Mouse (Mus musculus) thymus, postnatal 14 days (tissue): Measurements from ENCODE around the gene Efna4.

Experiments
- DNase-seq: peaks from one replicate; pipeline ENCODE4 v3.0.0; 2021

Efna4 gene

GRCm38 (mm10) chr3:89361675-89362074, 23.8 kb upstream of the Efna4 start, which contains the start of gene Dcst2:
TSS of gene Dcst2 (plus strand) at chr3:89361975.
- DNase-seq, result no peak

GRCm38 (mm10) chr3:89360237-89360636, 22.4 kb upstream of the Efna4 start:
- no peak for DNase-seq

- DNase-seq, result no peak
Measured at GRCm38 (mm10) chr3:89359630-89360029, 21.8 kb upstream of the Efna4 start.

GRCm38 (mm10) chr3:89356029-89356428, 18.2 kb upstream of the Efna4 start:
- no peak for DNase-seq

GRCm38 (mm10) chr3:89355512-89355902, 17.7 kb upstream of the Efna4 start:
- no peak for DNase-seq

- DNase-seq, result peak; percentile 85
Measured at GRCm38 (mm10) chr3:89354816-89355511, 17.1 kb upstream of the Efna4 start.

- DNase-seq, result no peak
Measured at GRCm38 (mm10) chr3:89351271-89351670, 13.4 kb upstream of the Efna4 start.

GRCm38 (mm10) chr3:89349869-89350501, 12.2 kb upstream of the Efna4 start, which contains the start of gene Adam15:
TSS of gene Adam15 (minus strand) at chr3:89349996.
- DNase-seq, result peak; percentile 89

- DNase-seq, result peak; percentile 14
Measured at GRCm38 (mm10) chr3:89348911-89349868, 11.4 kb upstream of the Efna4 start.

- no peak for DNase-seq
Measured at GRCm38 (mm10) chr3:89347916-89348315, 10.1 kb upstream of the Efna4 start.

- DNase-seq, result no peak
Measured at GRCm38 (mm10) chr3:89346815-89347540, 9.2 kb upstream of the Efna4 start.

GRCm38 (mm10) chr3:89343279-89343678, 5.5 kb upstream of the Efna4 start:
- no peak for DNase-seq

GRCm38 (mm10) chr3:89341794-89342193, 4.0 kb upstream of the Efna4 start:
- DNase-seq, result no peak

GRCm38 (mm10) chr3:89340465-89340864, 2.6 kb upstream of the Efna4 start:
- DNase-seq, result peak; percentile 80

- peak; percentile 71 for DNase-seq
Measured at GRCm38 (mm10) chr3:89339416-89339815, 1.6 kb upstream of the Efna4 start.

GRCm38 (mm10) chr3:89337062-89337720, 637 bp downstream of the Efna4 start:
- no peak for DNase-seq

- DNase-seq, result no peak
Measured at GRCm38 (mm10) chr3:89336529-89336928, 1.3 kb downstream of the Efna4 start.

- DNase-seq, result no peak
Measured at GRCm38 (mm10) chr3:89333053-89333452, 4.8 kb downstream of the Efna4 start.

- DNase-seq, result no peak
Measured at GRCm38 (mm10) chr3:89332476-89332875, 5.4 kb downstream of the Efna4 start.

GRCm38 (mm10) chr3:89332013-89332412, 5.8 kb downstream of the Efna4 start:
- no peak for DNase-seq

GRCm38 (mm10) chr3:89331561-89331960, 6.3 kb downstream of the Efna4 start:
- no peak for DNase-seq

GRCm38 (mm10) chr3:89330948-89331347, 6.9 kb downstream of the Efna4 start:
- DNase-seq, result no peak
